Mouse (Mus musculus): ENCODE results near the gene Ankrd54. TPM values are rescaled to one million over a fixed set of nuclear protein-coding genes. Genes with fewer than 3 reads are reported as not detected.

Gene Ankrd54
- polyA plus RNA-seq, 1 experiment: 60.7 TPM

DNA sequence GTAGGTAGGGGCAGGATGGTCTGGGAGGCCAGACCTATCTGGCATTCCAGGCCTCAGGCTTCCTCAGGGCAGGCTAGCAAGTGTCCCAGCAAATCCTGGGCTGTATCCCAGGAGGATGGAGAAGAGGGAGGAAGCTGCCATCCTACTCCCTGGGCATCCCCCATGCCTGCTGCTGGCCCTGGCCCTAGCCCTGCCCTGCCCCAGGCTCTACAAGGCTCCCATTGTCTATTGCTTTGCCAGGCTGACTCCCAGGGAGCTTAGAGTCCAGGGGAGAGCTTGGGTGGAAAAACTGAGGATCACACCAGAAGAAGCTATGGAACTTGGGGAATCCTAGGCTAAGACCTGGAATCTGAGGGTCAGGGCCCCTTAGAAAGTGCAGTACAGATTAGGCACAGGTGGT lies 38.8 kb upstream of the Ankrd54 start:
- no peak for TF ChIP-seq CTCF (IDR thresholded peaks at IDR 0.05; ENCODE audit: insufficient read depth, low read length)
- TF ChIP-seq POLR2A (IDR thresholded peaks at IDR 0.05; ENCODE audit: borderline replicate concordance, extremely low read depth, low read depth, low read length): no peak
- Histone ChIP-seq H3K4me3 (replicated peaks; ENCODE audit: extremely low read depth, low read depth, low read length) (no peak overlapping the region), H3K4me1 (ENCODE audit: control insufficient read depth, insufficient read depth, low read length) (peaks cover 18% of the 10 kb centered on the region)
- DNase-seq: no peak

DNA sequence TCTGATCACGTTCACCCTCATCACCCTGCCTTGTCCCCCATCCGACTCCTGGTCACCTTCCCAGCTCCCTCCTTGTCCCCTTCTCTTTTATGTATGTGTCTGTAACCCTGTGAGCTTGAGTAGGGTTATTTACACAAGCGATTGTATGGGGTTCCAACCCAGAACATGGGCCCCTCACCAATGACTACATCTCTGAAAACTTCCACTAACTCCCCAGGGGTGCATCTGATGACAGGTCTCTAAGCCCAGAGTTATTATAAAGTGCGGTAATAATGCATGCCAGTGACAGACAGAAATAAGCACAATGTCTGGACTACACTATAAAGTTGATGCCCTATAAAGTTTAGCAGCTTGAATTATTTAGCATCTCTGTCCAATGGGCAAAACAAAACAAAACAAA lies 37.7 kb upstream of the Ankrd54 start:
- 87% methylated on average over 4 of the region's 4 CpGs for WGBS
- no peak for DNase-seq
- TF ChIP-seq POLR2A (IDR thresholded peaks at IDR 0.05; ENCODE audit: borderline replicate concordance, extremely low read depth, low read depth, low read length) (no peak), CTCF (IDR thresholded peaks at IDR 0.05; ENCODE audit: insufficient read depth, low read length) (no peak)
- H3K4me3 ChIP-seq (replicated peaks; ENCODE audit: extremely low read depth, low read depth, low read length): no peak overlapping the region
- peaks cover 18% of the 10 kb centered on the region for H3K4me1 ChIP-seq (ENCODE audit: control insufficient read depth, insufficient read depth, low read length)

GRCm38 (mm10) chr15:79099456-79099855 lies 36.8 kb upstream of the Ankrd54 start:
- DNase-seq: no peak
- no peak for TF ChIP-seq POLR2A (IDR thresholded peaks at IDR 0.05; ENCODE audit: borderline replicate concordance, extremely low read depth, low read depth, low read length)
- TF ChIP-seq CTCF (IDR thresholded peaks at IDR 0.05; ENCODE audit: insufficient read depth, low read length): no peak
- WGBS: 41% methylated on average over 4 of the region's 4 CpGs
- H3K4me3 ChIP-seq (replicated peaks; ENCODE audit: extremely low read depth, low read depth, low read length): no peak overlapping the region
- peaks cover 18% of the 10 kb centered on the region for H3K4me1 ChIP-seq (ENCODE audit: control insufficient read depth, insufficient read depth, low read length)

- DNase-seq: no peak
- peaks cover 18% of the 10 kb centered on the region for H3K4me1 ChIP-seq (ENCODE audit: control insufficient read depth, insufficient read depth, low read length)
- WGBS: 31% methylated on average over 7 of the region's 7 CpGs
- no peak overlapping the region for H3K4me3 ChIP-seq (replicated peaks; ENCODE audit: extremely low read depth, low read depth, low read length)
- TF ChIP-seq POLR2A (IDR thresholded peaks at IDR 0.05; ENCODE audit: borderline replicate concordance, extremely low read depth, low read depth, low read length) (peak; percentile 10; the same call in 1 of the 2 replicates), CTCF (IDR thresholded peaks at IDR 0.05; ENCODE audit: insufficient read depth, low read length) (no peak)
Observed at GRCm38 (mm10) chr15:79098868-79099267, 36.2 kb upstream of the Ankrd54 start.

DNA sequence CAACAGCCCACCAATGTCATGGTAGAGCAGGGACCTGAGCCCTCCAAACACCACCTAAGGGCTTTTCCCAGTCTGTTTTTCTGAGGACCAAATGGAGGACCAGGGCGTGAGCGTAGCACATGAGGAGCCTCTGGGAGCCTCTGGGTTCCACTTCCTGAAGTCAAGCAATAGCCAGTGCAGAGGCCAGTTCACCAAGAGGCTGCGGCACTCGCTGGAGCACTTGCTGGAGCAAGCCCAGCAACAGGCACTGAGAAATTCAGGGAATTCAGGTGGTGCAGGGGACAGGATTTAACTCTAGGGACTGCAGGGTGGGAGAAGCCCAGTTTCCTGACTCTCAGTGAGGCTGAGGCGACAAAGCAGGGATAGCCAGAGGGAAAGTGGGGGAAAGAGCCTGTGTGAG lies 35.5 kb upstream of the Ankrd54 start:
- DNase-seq: no peak
- Histone ChIP-seq H3K4me3 (replicated peaks; ENCODE audit: extremely low read depth, low read depth, low read length) (no peak overlapping the region), H3K4me1 (ENCODE audit: control insufficient read depth, insufficient read depth, low read length) (peaks cover 18% of the 10 kb centered on the region)
- TF ChIP-seq POLR2A (IDR thresholded peaks at IDR 0.05; ENCODE audit: borderline replicate concordance, extremely low read depth, low read depth, low read length): no peak
- 42% methylated on average over 5 of the region's 5 CpGs for WGBS

- Histone ChIP-seq H3K4me3 (replicated peaks; ENCODE audit: extremely low read depth, low read depth, low read length) (no peak overlapping the region), H3K4me1 (ENCODE audit: control insufficient read depth, insufficient read depth, low read length) (peaks cover 18% of the 10 kb centered on the region)
- TF ChIP-seq CTCF (IDR thresholded peaks at IDR 0.05; ENCODE audit: insufficient read depth, low read length): no peak
- TF ChIP-seq POLR2A (IDR thresholded peaks at IDR 0.05; ENCODE audit: borderline replicate concordance, extremely low read depth, low read depth, low read length): no peak
- 23% methylated on average over 6 of the region's 6 CpGs for WGBS
- no peak for DNase-seq
Observed at GRCm38 (mm10) chr15:79097611-79098025, 34.9 kb upstream of the Ankrd54 start.

- 29% methylated on average over 2 of the region's 2 CpGs for WGBS
- DNase-seq: no peak
- TF ChIP-seq CTCF (IDR thresholded peaks at IDR 0.05; ENCODE audit: insufficient read depth, low read length) (no peak), POLR2A (IDR thresholded peaks at IDR 0.05; ENCODE audit: borderline replicate concordance, extremely low read depth, low read depth, low read length) (no peak)
- no peak overlapping the region for H3K4me3 ChIP-seq (replicated peaks; ENCODE audit: extremely low read depth, low read depth, low read length)
- H3K4me1 ChIP-seq (ENCODE audit: control insufficient read depth, insufficient read depth, low read length): peaks cover 18% of the 10 kb centered on the region
Observed at GRCm38 (mm10) chr15:79097135-79097534, 34.4 kb upstream of the Ankrd54 start.

- H3K4me3 ChIP-seq (replicated peaks; ENCODE audit: extremely low read depth, low read depth, low read length): no peak overlapping the region
- DNase-seq: no peak
- 56% methylated on average over 3 of the region's 3 CpGs for WGBS
- TF ChIP-seq POLR2A (IDR thresholded peaks at IDR 0.05; ENCODE audit: borderline replicate concordance, extremely low read depth, low read depth, low read length) (no peak), CTCF (IDR thresholded peaks at IDR 0.05; ENCODE audit: insufficient read depth, low read length) (no peak)
- H3K4me1 ChIP-seq (ENCODE audit: control insufficient read depth, insufficient read depth, low read length): peaks cover 18% of the 10 kb centered on the region
Observed at GRCm38 (mm10) chr15:79096556-79096955, 33.9 kb upstream of the Ankrd54 start.

- Histone ChIP-seq H3K4me3 (replicated peaks; ENCODE audit: extremely low read depth, low read depth, low read length) (no peak overlapping the region), H3K4me1 (ENCODE audit: control insufficient read depth, insufficient read depth, low read length) (peaks cover 18% of the 10 kb centered on the region)
- TF ChIP-seq POLR2A (IDR thresholded peaks at IDR 0.05; ENCODE audit: borderline replicate concordance, extremely low read depth, low read depth, low read length) (no peak), CTCF (IDR thresholded peaks at IDR 0.05; ENCODE audit: insufficient read depth, low read length) (no peak)
- WGBS: 77% methylated on average over 5 of the region's 5 CpGs
- no peak for DNase-seq
Observed at GRCm38 (mm10) chr15:79095483-79095882, 32.8 kb upstream of the Ankrd54 start.

DNA sequence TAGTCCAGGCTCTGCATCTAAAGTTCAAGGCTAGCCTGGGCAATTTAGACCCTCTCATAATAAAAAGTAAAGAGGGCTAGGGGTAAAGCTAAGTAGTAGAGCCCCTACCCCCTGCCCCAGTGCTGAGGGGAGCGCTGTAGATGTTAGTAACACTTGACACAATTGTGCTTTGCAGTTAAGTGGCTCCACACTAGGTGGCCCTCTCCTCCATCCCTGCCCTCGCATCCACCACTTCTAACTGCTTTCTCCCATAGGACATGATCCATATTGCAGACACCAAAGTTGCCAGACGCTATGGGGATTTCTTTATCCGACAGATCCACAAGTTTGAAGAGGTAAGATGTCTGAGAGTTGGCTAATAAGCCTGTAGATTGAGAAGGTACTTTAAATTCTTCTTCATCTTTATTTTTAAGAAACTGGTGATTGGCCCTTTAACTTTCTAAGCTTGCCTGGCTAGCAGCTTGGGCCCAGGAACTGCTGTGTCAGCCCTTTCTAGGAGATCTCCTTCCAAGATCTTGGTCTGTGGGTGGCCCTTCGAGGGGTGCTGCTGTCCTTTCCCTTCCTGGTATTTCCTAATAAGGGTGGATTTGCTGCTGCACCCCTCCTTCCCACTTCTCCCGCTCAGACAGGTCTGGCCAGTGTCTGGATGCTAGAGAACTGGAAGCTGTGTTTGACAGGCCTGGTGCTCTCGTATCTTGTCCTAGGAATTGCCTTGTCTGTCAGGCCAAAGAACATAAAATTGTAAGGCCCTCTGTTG lies 30.6 kb upstream of the Ankrd54 start:
- DNase-seq: no peak
- peaks cover 9% of the 10 kb centered on the region for H3K4me1 ChIP-seq (ENCODE audit: control insufficient read depth, insufficient read depth, low read length)
- 43% methylated on average over 7 of the region's 7 CpGs for WGBS
- no peak for TF ChIP-seq POLR2A (IDR thresholded peaks at IDR 0.05; ENCODE audit: borderline replicate concordance, extremely low read depth, low read depth, low read length)
- TF ChIP-seq CTCF (IDR thresholded peaks at IDR 0.05; ENCODE audit: insufficient read depth, low read length): peak; percentile 87
- H3K4me3 ChIP-seq (replicated peaks; ENCODE audit: extremely low read depth, low read depth, low read length): no peak overlapping the region
